Mouse (Mus musculus): ENCODE data around the gene Kyat3. TPM values are rescaled to one million over a fixed set of nuclear protein-coding genes. Genes with fewer than 3 reads are reported as not detected.
"Not testable (repeated sequence)": the region's sequence is repeated elsewhere in the genome, so short reads cannot be mapped to it uniquely, and the experiment has no call there.

Kyat3 gene
- polyA plus RNA-seq, 1 experiment from 2014 or later = 17.8 TPM

DNA sequence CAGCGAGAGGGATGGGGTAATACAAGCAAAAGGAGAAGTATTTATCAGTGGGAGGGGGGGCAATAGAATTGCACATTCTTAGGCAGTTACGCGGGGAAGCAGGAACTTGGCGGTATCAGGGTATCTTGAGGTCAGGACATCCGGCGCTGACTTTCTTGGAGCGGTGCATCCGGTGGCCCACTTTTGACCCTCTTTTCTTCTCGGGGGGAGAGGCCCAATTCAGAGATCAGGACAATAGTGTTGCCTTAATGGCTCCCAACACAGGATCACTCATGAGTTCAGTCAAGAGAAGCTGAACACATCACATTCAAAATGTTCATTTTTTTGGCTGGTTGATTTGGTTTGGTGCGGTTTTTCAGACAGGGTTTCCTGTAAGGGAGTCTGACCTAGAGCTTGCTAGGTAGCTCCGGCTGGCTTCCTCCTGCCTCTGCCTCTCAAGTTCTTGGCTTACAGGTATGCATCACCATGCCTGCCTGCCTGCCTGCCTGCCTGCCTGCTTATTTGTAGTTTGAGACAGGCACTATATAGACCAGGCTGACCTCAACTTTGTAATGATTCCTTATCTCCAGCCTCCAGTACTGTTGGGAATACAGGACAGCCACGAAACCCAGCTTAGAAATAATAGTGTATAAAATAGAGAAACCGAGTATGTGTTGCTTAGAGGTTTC, 7.5 kb downstream of the Kyat3 start:
- WGBS = 85% methylated on average over 13 of the region's 13 CpGs
- ATAC-seq = peak; percentile 52

DNA sequence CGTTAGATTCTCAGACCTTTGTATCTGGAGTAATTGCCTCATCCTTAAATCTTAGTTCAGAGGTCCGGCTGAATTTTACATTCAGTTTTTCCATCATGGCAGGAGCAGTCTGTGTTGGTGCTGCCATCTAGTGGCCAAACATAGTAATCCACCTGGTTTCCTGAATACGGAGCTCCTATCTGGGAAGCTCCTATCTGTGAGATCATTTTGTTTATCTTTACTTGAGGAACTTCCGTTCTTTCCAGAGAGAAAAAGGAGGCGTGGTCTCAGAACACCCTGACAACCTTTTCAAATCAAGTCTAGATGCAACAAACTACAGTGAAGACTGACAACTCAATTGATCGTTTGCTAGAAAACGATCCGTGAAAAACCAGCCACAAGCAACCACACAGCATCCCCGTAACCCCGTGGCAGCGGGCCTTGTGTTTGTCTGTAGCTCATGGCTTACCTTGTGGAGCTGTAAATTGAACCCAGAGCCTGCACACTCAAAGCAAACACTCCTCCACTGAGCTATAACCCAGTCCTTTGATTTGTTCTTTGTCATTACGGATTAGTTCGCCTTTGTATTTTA, 8.1 kb downstream of the Kyat3 start:
- no peak overlapping the region for H3K27ac ChIP-seq (ENCODE audit: low read length)
- peak; percentile 61 for ATAC-seq
- H3K27me3 ChIP-seq (replicated peaks; ENCODE audit: control insufficient read depth, insufficient read depth, low read length) = no peaks in the 10 kb centered on the region
- H3K36me3 ChIP-seq (ENCODE audit: control insufficient read depth, insufficient read depth, low read length) = no peaks in the 10 kb centered on the region
- no peak overlapping the region for H3K4me2 ChIP-seq (ENCODE audit: low read depth, low read length)
- WGBS = 42% methylated on average over 13 of the region's 13 CpGs
- no peak overlapping the region for H3K4me3 ChIP-seq (ENCODE audit: low read length)
- no peak overlapping the region for H3K9ac ChIP-seq (ENCODE audit: low read depth, low read length)
- 0 out of 2 replicates have a peak, but pooled peaks cover 7% of the 10 kb centered on the region for H3K9me3 ChIP-seq (ENCODE audit: control insufficient read depth, low read length)
- H3K4me1 ChIP-seq (ENCODE audit: control insufficient read depth, insufficient read depth, low read length) = no peaks in the 10 kb centered on the region

More for the DNA sequence above, 7.5 kb downstream of the Kyat3 start:
- H3K27ac ChIP-seq (ENCODE audit: low read length); H3K9me3 ChIP-seq (ENCODE audit: control insufficient read depth, low read length); H3K4me3 ChIP-seq (ENCODE audit: low read length); H3K36me3 ChIP-seq (ENCODE audit: control insufficient read depth, insufficient read depth, low read length); H3K4me1 ChIP-seq (ENCODE audit: control insufficient read depth, insufficient read depth, low read length); H3K4me2 ChIP-seq (ENCODE audit: low read depth, low read length); H3K27me3 ChIP-seq (replicated peaks; ENCODE audit: control insufficient read depth, insufficient read depth, low read length); H3K9ac ChIP-seq (ENCODE audit: low read depth, low read length): not testable (repeated sequence)

DNA sequence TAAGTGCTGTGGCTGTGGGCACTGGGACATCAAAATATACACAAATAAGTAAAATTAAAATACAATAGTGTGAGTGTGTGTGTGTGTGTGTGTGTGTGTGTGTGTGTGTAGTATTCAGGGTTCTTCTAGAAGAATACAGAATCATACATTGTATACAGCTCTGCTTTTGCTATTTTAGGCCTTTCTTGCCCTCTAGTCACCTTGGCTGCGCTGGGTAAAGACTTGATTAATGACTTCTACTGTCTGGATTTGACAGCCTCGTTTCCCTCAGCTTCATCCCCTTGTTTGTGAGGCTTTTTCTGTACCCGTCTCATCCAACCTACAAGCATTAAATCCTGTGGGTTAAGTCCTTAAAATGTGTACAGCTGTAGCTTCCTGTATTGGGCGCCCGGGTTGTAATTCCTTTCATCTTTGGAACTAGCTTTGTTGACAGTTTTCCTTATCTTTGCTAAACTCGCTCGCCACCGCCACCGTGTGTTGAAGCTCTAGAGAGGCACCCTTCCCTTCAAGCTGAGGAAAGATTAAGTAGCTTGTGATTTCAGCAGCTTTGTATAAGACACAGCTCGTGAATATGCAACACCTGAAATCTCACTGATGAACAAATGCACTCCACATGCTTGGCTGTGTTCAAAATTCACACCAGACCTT, 9.6 kb downstream of the Kyat3 start:
- 15% methylated on average over 10 of the region's 10 CpGs for WGBS
- ATAC-seq = peak; percentile 64
- H3K9ac ChIP-seq (ENCODE audit: low read depth, low read length) = no peak overlapping the region
- no peak overlapping the region for H3K4me3 ChIP-seq (ENCODE audit: low read length)
- no peak overlapping the region for H3K27ac ChIP-seq (ENCODE audit: low read length)
- no peak overlapping the region for H3K4me2 ChIP-seq (ENCODE audit: low read depth, low read length)
- no peaks in the 10 kb centered on the region for H3K4me1 ChIP-seq (ENCODE audit: control insufficient read depth, insufficient read depth, low read length)
- H3K36me3 ChIP-seq (ENCODE audit: control insufficient read depth, insufficient read depth, low read length) = no peaks in the 10 kb centered on the region
- no peaks in the 10 kb centered on the region for H3K27me3 ChIP-seq (replicated peaks; ENCODE audit: control insufficient read depth, insufficient read depth, low read length)
- H3K9me3 ChIP-seq (ENCODE audit: control insufficient read depth, low read length) = 0 out of 2 replicates have a peak, but pooled peaks cover 3% of the 10 kb centered on the region

DNA sequence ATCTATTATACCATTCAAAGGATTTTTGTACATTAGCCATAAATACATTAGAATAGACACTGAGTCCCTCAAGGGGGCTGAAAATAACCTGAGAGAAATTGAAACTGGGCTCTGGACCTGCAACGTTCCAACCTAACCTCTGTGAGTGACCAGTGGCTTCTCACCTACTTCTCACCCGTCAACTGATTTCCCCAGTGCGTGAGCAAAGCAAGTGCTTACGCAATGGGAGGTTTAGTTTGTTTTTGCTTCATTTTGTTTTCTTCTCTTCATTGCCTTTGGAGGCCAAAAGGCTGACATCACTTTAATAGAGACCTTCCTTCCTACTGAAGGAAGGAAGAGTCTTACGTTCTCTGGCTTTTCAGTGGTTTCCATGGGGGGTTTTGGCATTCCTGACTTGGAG, 10.5 kb downstream of the Kyat3 start:
- Histone ChIP-seq H3K4me1 (ENCODE audit: control insufficient read depth, insufficient read depth, low read length) (no peaks in the 10 kb centered on the region), H3K27me3 (replicated peaks; ENCODE audit: control insufficient read depth, insufficient read depth, low read length) (no peaks in the 10 kb centered on the region), H3K9me3 (ENCODE audit: control insufficient read depth, low read length) (0 out of 2 replicates have a peak, but pooled peaks cover 3% of the 10 kb centered on the region), H3K36me3 (ENCODE audit: control insufficient read depth, insufficient read depth, low read length) (no peaks in the 10 kb centered on the region), H3K27ac (ENCODE audit: low read length) (no peak overlapping the region), H3K4me3 (ENCODE audit: low read length) (no peak overlapping the region), H3K9ac (ENCODE audit: low read depth, low read length) (no peak overlapping the region), H3K4me2 (ENCODE audit: low read depth, low read length) (no peak overlapping the region)
- 90% methylated on average over 5 of the region's 5 CpGs for WGBS
- no peak for ATAC-seq

DNA sequence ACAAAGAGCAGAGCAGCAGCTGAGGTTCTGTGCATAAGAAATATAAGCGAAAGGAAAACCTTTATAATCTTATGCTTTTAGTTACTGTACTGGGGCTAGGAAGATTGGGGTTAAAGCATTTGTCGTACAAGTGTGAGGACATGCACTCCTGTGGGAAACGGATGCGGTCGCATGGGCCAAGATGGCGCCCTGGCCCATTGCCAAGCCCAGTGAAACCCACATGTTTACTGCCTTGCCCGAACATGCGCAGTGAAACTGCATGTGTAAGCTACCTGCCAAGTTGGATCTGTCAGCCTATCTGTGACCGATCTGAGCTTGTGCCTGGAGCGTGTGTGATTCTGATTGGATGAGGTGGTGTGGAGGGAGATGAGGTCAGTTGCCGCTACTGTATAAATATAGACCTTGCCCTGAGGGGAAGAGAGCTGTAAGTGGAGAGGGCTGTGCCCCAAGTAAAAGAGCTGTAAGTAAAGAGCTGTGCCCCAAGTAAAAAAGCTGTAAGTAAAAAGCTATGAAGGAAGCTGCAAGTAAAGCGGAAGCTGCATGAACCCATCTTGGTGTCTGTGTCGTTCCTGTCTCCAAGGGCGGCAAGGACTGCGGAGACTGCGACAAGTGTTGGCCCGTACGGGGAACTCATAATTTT, 11.7 kb downstream of the Kyat3 start:
- ATAC-seq; H3K4me3 ChIP-seq (ENCODE audit: low read length); H3K9ac ChIP-seq (ENCODE audit: low read depth, low read length); H3K4me1 ChIP-seq (ENCODE audit: control insufficient read depth, insufficient read depth, low read length); H3K36me3 ChIP-seq (ENCODE audit: control insufficient read depth, insufficient read depth, low read length); H3K9me3 ChIP-seq (ENCODE audit: control insufficient read depth, low read length); H3K27ac ChIP-seq (ENCODE audit: low read length); H3K4me2 ChIP-seq (ENCODE audit: low read depth, low read length); H3K27me3 ChIP-seq (replicated peaks; ENCODE audit: control insufficient read depth, insufficient read depth, low read length): not testable (repeated sequence)
- WGBS = 88% methylated on average over 18 of the region's 18 CpGs

DNA sequence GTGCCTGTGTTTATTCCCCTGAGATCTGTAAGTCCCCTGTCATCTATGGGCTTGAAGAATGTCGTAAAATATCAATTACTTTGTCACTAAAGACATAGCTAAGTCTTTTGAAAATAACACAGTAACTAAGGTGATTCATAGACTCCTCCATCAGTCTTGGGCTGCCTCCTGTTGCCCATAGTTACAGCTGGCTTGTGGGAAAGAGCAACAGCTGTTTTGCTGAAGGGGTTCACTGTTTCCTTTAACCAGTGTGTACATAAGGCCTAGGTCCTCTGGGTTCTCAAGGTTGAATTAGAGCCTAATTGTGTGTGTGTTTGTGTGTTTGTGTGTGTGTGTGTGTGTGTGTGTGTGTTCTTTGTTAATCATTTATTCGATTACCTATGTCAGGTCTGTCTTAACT, 24.6 kb downstream of the Kyat3 start:
- Histone ChIP-seq H3K36me3 (ENCODE audit: control insufficient read depth, insufficient read depth, low read length) (no peaks in the 10 kb centered on the region), H3K4me1 (ENCODE audit: control insufficient read depth, insufficient read depth, low read length) (no peaks in the 10 kb centered on the region), H3K4me3 (ENCODE audit: low read length) (no peak overlapping the region), H3K9ac (ENCODE audit: low read depth, low read length) (no peak overlapping the region), H3K9me3 (ENCODE audit: control insufficient read depth, low read length) (no peaks in the 10 kb centered on the region), H3K27ac (ENCODE audit: low read length) (no peak overlapping the region), H3K4me2 (ENCODE audit: low read depth, low read length) (no peak overlapping the region), H3K27me3 (replicated peaks; ENCODE audit: control insufficient read depth, insufficient read depth, low read length) (no peaks in the 10 kb centered on the region)
- ATAC-seq = peak; percentile 92
- 56% methylated on average over 2 of the region's 2 CpGs for WGBS

DNA sequence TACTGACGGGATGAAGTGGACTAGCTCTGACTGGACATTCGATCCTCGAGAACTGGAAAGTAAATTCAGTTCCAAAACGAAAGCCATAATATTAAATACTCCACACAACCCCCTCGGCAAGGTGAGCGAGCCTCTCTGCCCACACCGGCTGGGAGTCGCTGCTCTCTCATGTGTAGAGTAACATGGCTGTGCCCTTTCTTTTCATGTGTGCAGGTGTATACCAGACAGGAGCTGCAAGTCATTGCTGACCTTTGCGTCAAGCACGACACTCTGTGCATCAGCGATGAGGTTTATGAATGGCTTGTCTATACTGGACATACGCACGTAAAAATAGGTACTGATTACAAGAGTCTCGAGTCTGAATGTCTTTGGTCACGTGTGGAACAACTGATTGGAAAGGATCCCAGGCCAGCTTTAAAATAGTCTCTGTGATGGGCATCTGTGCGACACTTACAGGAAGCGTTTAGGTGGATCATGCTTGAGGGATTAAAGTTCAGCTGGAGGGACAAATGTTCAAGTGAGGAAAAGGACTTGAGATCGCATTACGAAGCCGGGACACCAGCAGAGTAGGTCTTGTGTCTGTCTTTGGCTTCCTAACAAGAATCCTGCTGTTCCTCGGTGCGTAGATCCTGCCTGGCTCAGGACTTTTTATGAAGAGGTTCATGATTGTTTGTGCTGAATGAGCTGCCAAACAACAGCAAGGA, 25.3 kb downstream of the Kyat3 start:
- WGBS = 81% methylated on average over 22 of the region's 22 CpGs
- Histone ChIP-seq H3K36me3 (ENCODE audit: control insufficient read depth, insufficient read depth, low read length) (no peaks in the 10 kb centered on the region), H3K27ac (ENCODE audit: low read length) (no peak overlapping the region), H3K9ac (ENCODE audit: low read depth, low read length) (no peak overlapping the region), H3K4me1 (ENCODE audit: control insufficient read depth, insufficient read depth, low read length) (no peaks in the 10 kb centered on the region), H3K27me3 (replicated peaks; ENCODE audit: control insufficient read depth, insufficient read depth, low read length) (no peaks in the 10 kb centered on the region), H3K4me2 (ENCODE audit: low read depth, low read length) (no peak overlapping the region), H3K9me3 (ENCODE audit: control insufficient read depth, low read length) (no peaks in the 10 kb centered on the region), H3K4me3 (ENCODE audit: low read length) (no peak overlapping the region)
- peak; percentile 63; the same call in 1 of the 2 replicates for ATAC-seq

DNA sequence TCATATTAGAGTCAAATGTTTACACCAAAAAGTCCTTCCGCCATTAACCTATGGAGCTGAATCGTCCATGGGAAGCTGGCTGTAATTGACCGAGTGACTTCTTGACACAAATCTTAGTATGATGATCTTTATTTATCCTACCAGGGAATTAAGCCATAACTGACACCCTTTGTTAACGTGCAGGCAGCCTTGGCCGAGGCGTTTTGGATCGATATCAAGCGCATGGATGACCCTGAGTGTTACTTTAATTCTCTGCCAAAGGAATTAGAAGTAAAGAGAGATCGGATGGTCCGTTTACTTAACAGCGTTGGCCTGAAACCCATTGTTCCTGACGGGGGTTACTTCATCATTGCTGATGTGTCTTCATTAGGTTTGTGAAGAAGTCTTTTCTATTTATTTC, 33.4 kb downstream of the Kyat3 start:
- Histone ChIP-seq H3K27ac (ENCODE audit: low read length) (no peak overlapping the region), H3K27me3 (replicated peaks; ENCODE audit: control insufficient read depth, insufficient read depth, low read length) (no peaks in the 10 kb centered on the region), H3K4me3 (ENCODE audit: low read length) (no peak overlapping the region), H3K9ac (ENCODE audit: low read depth, low read length) (no peak overlapping the region), H3K36me3 (ENCODE audit: control insufficient read depth, insufficient read depth, low read length) (no peaks in the 10 kb centered on the region), H3K4me1 (ENCODE audit: control insufficient read depth, insufficient read depth, low read length) (no peaks in the 10 kb centered on the region), H3K4me2 (ENCODE audit: low read depth, low read length) (no peak overlapping the region), H3K9me3 (ENCODE audit: control insufficient read depth, low read length) (no peaks in the 10 kb centered on the region)
- ATAC-seq = no peak
- 75% methylated on average over 12 of the region's 12 CpGs for WGBS

DNA sequence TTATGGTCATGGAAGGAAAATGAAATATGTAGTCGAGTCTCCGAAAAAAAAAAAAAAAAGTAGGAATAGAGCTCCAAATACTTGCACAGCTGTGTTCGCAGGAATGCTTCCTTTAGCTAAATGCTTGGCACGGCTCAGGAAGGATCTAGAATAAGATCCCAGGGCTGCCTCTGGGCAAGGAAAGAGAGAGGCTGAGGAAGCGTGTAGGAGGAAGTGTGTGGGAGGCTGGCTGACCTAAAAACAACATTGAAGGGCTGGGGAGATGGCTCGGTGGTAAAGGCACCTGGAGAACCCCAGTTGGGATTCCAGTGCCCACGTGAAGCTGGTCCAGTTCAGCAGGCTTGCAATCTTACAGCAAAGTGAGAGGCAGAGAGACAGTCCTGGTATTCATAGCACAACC, 40.0 kb downstream of the Kyat3 start:
- H3K4me2 ChIP-seq (ENCODE audit: low read depth, low read length) = no peak overlapping the region
- no peak for ATAC-seq
- 77% methylated on average over 7 of the region's 7 CpGs for WGBS
- no peak overlapping the region for H3K27ac ChIP-seq (ENCODE audit: low read length)
- no peaks in the 10 kb centered on the region for H3K9me3 ChIP-seq (ENCODE audit: control insufficient read depth, low read length)
- no peaks in the 10 kb centered on the region for H3K36me3 ChIP-seq (ENCODE audit: control insufficient read depth, insufficient read depth, low read length)
- no peaks in the 10 kb centered on the region for H3K27me3 ChIP-seq (replicated peaks; ENCODE audit: control insufficient read depth, insufficient read depth, low read length)
- no peak overlapping the region for H3K4me3 ChIP-seq (ENCODE audit: low read length)
- H3K9ac ChIP-seq (ENCODE audit: low read depth, low read length) = no peak overlapping the region
- H3K4me1 ChIP-seq (ENCODE audit: control insufficient read depth, insufficient read depth, low read length) = no peaks in the 10 kb centered on the region

All from intestine, embryonic 16.5 days (tissue).